Mouse (Mus musculus) hindbrain, embryonic 10.5 days (tissue): ENCODE data around the gene Elavl2. TPM values are rescaled to one million over a fixed set of nuclear protein-coding genes. Genes with fewer than 3 reads are reported as not detected.

ENCODE experiments used
- DNase-seq: peaks from one replicate; pipeline ENCODE4 v3.0.0-alpha.2; 2017; ENCODE audit warnings: low spot score
- H3K27ac ChIP-seq: fragments of 300-500 bp; sonication (generic); 2 replicates; pipeline ENCODE4 v1.5.1; 2016; ENCODE audit warnings: mild to moderate bottlenecking, moderate library complexity
- H3K27me3 ChIP-seq: fragments of 300-500 bp; sonication (generic); 2 replicates; pipeline ENCODE4 v1.6.1; 2016; ENCODE audit warnings: mild to moderate bottlenecking; ENCODE audit not compliant: poor library complexity, insufficient read depth, severe bottlenecking
- H3K36me3 ChIP-seq: fragments of 300-500 bp; sonication (generic); 2 replicates; pipeline ENCODE4 v1.6.1; 2016; ENCODE audit warnings: mild to moderate bottlenecking, moderate library complexity
- H3K4me1 ChIP-seq: fragments of 300-500 bp; sonication (generic); replicated peaks from 2 replicates; pipeline ENCODE4 v1.6.1; 2016; ENCODE audit warnings: mild to moderate bottlenecking
- H3K4me3 ChIP-seq: fragments of 300-500 bp; sonication (generic); 2 replicates; pipeline ENCODE4 v1.5.1; 2016; ENCODE audit warnings: mild to moderate bottlenecking, moderate library complexity
- H3K9me3 ChIP-seq: fragments of 300-500 bp; sonication (generic); 2 replicates; pipeline ENCODE4 v1.6.1; 2016; ENCODE audit warnings: mild to moderate bottlenecking, moderate library complexity
- WGBS: fragments of 180-500 bp; shearing (Covaris S2); methylation state at CpG from one replicate; pipeline ENCODE4 v1.1.7; 2016; 5-methylcytosine and 5-hydroxymethylcytosine counted together
- polyA plus RNA-seq: library from polyadenylated mRNA; unstranded; fragments of >200 nt; fragmentation: Nextera tagmentation; extraction: Ambion mirVana; gene quantifications from 2 replicates; pipeline ENCODE4 v1.2.1, GENCODE M21; 2016

The Elavl2 gene
- polyA plus RNA-seq, 1 experiment from 2014 or later, result 57.4 TPM

DNA sequence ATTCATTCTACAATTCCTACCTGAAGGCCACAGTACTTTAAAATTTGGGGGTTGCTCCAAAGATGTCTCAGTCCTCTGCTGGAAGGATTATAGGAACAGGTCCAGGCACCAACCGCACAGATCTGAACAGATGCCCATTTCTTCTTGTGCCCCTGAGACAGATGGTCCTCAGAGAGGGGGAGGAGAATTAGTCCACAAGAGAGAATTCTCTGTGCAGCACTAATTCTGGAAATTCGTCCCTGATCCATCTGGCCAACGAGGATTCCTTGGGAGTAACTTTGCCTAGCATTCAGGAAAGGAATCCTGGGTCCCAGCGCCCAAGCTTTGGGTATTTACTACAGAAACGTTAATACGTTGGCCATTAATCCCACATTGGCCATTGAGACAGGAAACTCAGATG, 165.6 kb downstream of the Elavl2 start:
- H3K4me3 ChIP-seq, result no peak overlapping the region
- 0 out of 2 replicates have a peak, but pooled peaks cover 8% of the 10 kb centered on the region for H3K36me3 ChIP-seq
- 89% methylated on average over 6 of the region's 6 CpGs for WGBS
- no peaks in the 10 kb centered on the region for H3K27me3 ChIP-seq
- H3K4me1 ChIP-seq, result peaks cover 9% of the 10 kb centered on the region
- no peak for DNase-seq
- no peak overlapping the region for H3K27ac ChIP-seq
- H3K9me3 ChIP-seq, result no peaks in the 10 kb centered on the region

DNA sequence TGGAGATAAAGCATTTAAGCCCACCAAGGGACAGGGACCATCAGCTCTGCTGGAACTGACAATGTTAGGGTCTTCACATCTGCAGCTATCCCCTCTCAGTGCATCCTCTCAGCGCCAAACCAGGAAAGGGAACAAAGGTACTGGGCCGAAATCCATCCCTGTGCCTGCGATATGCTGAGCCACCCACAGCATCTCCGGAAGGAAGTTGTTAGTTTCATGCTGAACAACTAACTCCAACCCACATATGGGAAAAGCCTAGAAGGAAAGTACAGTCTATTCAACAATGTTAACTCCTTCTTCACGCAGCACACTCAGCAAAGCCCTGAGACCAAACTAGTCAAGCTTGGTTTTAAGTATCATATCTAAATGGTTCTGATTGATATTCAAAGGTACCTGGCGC, 167.0 kb downstream of the Elavl2 start:
- Histone ChIP-seq H3K27me3 (no peaks in the 10 kb centered on the region), H3K4me1 (peaks cover 9% of the 10 kb centered on the region), H3K27ac (no peak overlapping the region), H3K4me3 (no peak overlapping the region), H3K36me3 (peaks cover 18% of the 10 kb centered on the region), H3K9me3 (no peaks in the 10 kb centered on the region)
- WGBS, result 97% methylated on average over 6 of the region's 6 CpGs
- DNase-seq, result no peak

DNA sequence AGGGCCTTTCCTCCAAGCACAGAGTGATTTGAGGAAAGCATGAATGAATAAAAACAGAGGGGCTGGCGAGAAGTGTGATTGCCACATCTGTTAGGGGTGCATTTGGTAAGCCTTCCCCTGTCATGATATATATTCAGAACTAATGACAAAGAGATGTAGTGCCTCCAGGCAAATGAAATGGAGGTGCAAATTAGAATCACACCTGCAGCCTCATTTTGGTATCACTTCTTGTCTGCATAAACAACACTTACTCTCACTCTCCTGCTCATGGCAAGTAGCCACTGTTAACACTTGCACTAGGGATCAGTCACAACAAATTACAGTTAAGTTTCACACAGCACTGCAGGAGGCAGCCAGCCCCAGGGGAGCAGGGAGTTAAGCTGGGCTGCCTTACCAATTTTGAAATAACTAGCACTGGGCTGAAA, 170.1 kb downstream of the Elavl2 start:
- Histone ChIP-seq H3K4me1 (no peaks in the 10 kb centered on the region), H3K9me3 (no peaks in the 10 kb centered on the region), H3K27me3 (no peaks in the 10 kb centered on the region), H3K27ac (no peak overlapping the region), H3K4me3 (no peak overlapping the region), H3K36me3 (peaks cover 48% of the 10 kb centered on the region)
- DNase-seq, result no peak
- 84% methylated on average over 1 of the region's 1 CpGs for WGBS

DNA sequence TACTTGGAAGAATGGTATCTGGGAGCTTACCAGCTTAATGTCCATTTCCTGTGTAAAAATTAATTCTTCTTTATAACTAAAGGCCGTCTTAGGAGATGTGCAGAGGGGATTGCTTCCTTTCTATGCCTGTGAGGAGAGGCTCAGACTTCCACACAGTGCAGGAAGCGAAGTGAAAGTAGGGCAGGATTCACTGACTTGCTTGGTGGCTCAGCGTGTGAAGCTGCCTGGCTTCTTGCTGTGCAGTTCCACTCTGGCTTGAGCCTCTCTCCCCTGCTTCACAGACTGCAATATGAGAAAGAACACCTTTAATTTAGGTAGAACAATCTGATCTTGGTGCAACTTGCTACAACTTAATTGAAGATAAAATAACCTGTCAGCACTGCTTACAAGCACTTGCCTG, 172.2 kb downstream of the Elavl2 start:
- H3K27me3 ChIP-seq, result no peaks in the 10 kb centered on the region
- H3K27ac ChIP-seq, result no peak overlapping the region
- H3K4me1 ChIP-seq, result no peaks in the 10 kb centered on the region
- no peaks in the 10 kb centered on the region for H3K9me3 ChIP-seq
- peaks cover 51% of the 10 kb centered on the region for H3K36me3 ChIP-seq
- WGBS, result 85% methylated on average over 3 of the region's 3 CpGs
- no peak overlapping the region for H3K4me3 ChIP-seq
- no peak for DNase-seq

DNA sequence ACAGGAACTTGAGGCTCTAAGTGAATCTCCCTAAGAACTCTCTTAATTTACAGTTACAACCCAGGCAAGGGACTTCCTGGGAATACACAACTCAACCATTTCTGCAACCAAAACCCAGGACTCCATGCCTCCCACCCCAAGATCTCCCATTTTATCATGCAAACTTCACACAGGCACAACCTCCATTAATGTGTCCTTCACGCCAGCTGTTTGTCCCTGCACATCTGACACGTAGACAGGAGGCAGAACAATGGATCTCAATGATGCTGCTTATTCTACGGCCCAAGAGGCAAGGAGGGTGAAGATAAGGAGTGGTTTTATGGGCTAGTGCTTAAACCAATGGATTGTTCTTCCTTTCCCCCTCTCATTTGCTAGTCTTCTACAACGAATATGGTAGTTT, 176.8 kb downstream of the Elavl2 start:
- no peak for DNase-seq
- H3K27ac ChIP-seq, result no peak overlapping the region
- H3K4me1 ChIP-seq, result no peaks in the 10 kb centered on the region
- no peaks in the 10 kb centered on the region for H3K27me3 ChIP-seq
- H3K9me3 ChIP-seq, result no peaks in the 10 kb centered on the region
- WGBS, result 86% methylated on average over 4 of the region's 4 CpGs
- H3K36me3 ChIP-seq, result peaks cover 63% of the 10 kb centered on the region
- H3K4me3 ChIP-seq, result no peak overlapping the region

DNA sequence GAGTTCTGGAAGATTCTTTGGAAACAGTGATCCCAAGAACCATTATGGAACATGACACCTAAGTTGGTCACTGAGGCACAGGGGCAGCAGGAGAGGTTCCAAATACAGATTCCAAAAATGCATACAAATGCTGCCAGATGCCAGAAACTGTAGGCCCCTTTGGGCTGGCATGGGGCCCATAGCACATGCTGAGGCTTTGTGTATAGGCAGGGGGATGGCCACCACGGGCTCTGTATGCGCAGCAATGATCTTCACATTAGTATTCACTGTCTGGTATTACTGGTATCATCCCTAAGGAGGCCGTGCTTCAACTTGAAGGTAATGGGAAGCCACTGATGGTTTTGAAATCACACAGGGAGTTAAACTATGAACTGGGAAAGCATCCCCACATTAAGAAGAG, 181.3 kb downstream of the Elavl2 start:
- Histone ChIP-seq H3K4me1 (no peaks in the 10 kb centered on the region), H3K36me3 (peaks cover 51% of the 10 kb centered on the region), H3K9me3 (no peaks in the 10 kb centered on the region), H3K4me3 (no peak overlapping the region), H3K27me3 (no peaks in the 10 kb centered on the region), H3K27ac (no peak overlapping the region)
- DNase-seq, result no peak
- 94% methylated on average over 3 of the region's 3 CpGs for WGBS

DNA sequence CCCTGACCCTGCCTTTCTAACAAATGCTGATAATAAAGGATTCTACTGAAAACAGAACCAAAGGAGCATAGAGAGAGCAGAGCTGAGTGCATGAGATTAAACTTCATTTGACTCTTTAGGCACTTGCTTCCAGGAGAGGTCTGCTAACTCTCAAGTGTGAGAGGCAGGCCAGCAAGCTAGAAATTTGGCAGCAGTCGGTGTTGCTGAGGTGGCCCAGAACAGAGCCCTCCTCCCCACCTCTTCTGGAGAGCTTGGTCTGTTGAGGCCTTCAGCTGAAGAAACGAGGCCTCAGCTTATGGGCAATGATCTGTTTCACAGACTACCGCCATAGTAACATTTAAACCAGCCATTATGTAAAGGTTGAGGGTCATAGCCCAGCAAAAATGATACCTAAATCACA, 186.7 kb downstream of the Elavl2 start:
- no peaks in the 10 kb centered on the region for H3K9me3 ChIP-seq
- WGBS, result 89% methylated on average over 3 of the region's 3 CpGs
- H3K27ac ChIP-seq, result no peak overlapping the region
- H3K27me3 ChIP-seq, result no peaks in the 10 kb centered on the region
- H3K4me1 ChIP-seq, result no peaks in the 10 kb centered on the region
- no peak for DNase-seq
- H3K36me3 ChIP-seq, result peaks cover 59% of the 10 kb centered on the region
- H3K4me3 ChIP-seq, result no peak overlapping the region

DNA sequence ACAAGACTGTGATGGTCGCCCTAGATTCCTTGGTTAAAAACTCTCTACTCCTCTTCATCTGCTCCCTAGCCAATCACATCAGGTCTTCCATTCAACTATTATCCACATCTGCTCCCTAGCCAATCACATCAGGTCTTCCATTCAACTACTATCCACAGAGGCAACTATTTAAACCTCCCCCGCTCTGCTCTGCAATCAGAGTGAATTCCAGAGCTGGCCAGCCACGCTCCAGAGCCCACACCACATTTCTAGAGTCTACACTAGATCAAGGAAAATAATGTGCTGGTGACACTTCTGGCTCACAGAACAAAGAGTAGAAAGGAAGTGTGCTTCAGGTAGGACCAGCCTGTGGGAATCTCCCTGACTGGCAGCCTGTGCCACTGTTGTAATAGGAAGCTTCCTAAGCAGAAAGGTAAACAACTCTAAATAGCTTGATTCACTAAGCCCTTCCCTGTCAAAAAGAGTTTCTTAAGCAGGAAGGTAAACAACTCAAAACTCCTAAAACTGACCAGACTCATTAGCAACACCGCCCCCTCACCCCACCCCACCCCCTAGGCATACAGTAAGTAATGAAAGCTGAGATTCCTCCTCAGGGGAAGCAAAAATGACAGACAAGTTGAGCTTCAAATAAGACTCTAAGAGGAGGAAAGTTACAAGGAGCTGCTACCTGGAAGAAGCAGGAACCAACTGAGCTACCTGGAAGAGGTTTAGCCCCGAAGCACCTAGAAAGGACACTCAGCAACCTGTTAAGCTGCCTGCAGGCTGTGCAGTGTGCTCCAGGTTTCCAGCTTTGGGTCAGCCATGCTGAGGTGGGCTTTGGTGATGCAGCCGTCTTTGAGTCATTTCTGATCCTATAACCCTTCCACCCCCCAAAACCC, 191.9 kb downstream of the Elavl2 start:
- Histone ChIP-seq H3K36me3 (peaks cover 28% of the 10 kb centered on the region), H3K9me3 (no peaks in the 10 kb centered on the region), H3K27ac (no peak overlapping the region), H3K27me3 (no peaks in the 10 kb centered on the region), H3K4me3 (no peak overlapping the region), H3K4me1 (no peaks in the 10 kb centered on the region)
- DNase-seq, result no peak
- 67% methylated on average over 6 of the region's 6 CpGs for WGBS
